Mouse (Mus musculus) testis, adult 2 months (tissue): ENCODE measurements around the gene Rprd1b.

Source experiments
- CTCF ChIP-seq: fragments of 200-500 bp; IDR thresholded peaks from 2 replicates; pipeline ENCODE4 v1.5.1; 2012; ENCODE audit warnings: low read depth, mild to moderate bottlenecking, inconsistent platforms, low read length, moderate library complexity; ENCODE audit not compliant: control insufficient read depth, insufficient read depth, insufficient replicate concordance
- POLR2A ChIP-seq: fragments of 200-500 bp; IDR thresholded peaks from 2 replicates; pipeline ENCODE4 v1.6.1; 2012; ENCODE audit warnings: low read depth, mild to moderate bottlenecking, inconsistent platforms, low read length, moderate library complexity; ENCODE audit not compliant: control insufficient read depth

DNA sequence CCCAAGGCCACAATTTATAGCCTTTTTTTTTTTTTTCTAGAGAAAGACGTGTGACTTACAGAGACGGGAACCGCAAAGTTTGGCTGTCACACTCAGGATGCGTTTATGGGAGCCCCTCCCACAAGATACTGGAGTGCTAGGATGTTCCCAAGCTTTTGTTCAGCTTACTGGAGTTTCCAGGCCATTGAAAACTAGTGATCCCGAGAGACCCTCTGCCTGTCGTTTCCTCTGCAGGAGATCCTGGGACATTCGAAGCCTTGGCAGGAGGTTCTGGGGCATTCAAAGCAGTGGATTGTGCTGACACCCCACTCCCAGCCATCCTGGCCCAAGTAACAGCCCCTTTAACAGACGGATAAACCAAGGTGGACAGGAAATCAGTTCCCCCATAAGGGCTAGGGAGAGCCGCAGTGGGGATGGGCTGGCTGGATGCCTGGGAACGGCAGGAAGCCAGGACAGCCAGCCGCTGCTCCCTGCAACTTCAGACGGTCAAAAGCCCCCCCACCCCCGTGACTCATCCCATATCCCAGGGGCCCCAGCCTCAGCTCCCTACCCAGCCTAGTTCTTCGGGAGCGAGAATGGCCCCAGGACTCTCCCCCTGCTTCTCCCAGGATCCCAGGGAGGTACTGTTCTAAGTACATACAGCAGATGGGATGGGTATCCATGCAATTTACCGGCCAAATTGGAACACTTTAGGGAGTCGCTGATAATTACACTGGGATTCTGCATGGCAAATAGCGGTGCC, 151.2 kb downstream of the Rprd1b start:
- no peak for TF ChIP-seq CTCF
- TF ChIP-seq POLR2A, result no peak
